Mouse (Mus musculus): ENCODE measurements around the gene Fahd1. TPM values are rescaled to one million over a fixed set of nuclear protein-coding genes. Genes with fewer than 3 reads are reported as not detected.

Fahd1 gene
- total RNA-seq, 4 experiments from 2014 or later: 18.5 to 21.1 (median 20.6) TPM

Other genes with a start within 250 kb of the Fahd1 start
- gene Tsc2, start 217.7 kb downstream of the Fahd1 start, total RNA-seq (2022): 100 to 1,000 TPM; 149 to 212 (median 191) TPM
- gene Nthl1, start 217.7 kb downstream of the Fahd1 start, total RNA-seq (2022): 1 to 10 TPM; 6.5 to 9.1 (median 7.6) TPM
- gene Slc9a3r2, start 200.0 kb downstream of the Fahd1 start, total RNA-seq (2022): 10 to 100 TPM; 41.9 to 48.7 (median 44.1) TPM
- gene Npw, start 191.9 kb downstream of the Fahd1 start, total RNA-seq (2022): 1 to 10 TPM in 3 of 4 experiments, not detected in 1; 1.1 to 2.6 (median 2.5) TPM
- 10 to 100 TPM; 36.8 to 41.6 (median 38.2) TPM for gene Zfp598, start 180.7 kb downstream of the Fahd1 start, total RNA-seq (2022)
- gene Syngr3, start 160.4 kb downstream of the Fahd1 start, total RNA-seq (2022): 100 to 1,000 TPM; 137 to 165 (median 150) TPM
- 10 to 100 TPM; 17.9 to 23.4 (median 21.1) TPM for gene Gfer, start 154.2 kb downstream of the Fahd1 start, total RNA-seq (2022)
- 1 to 10 TPM; 2.0 to 4.3 (median 3.4) TPM for gene Noxo1, start 154.1 kb downstream of the Fahd1 start, total RNA-seq (2022)
- gene Tbl3, start 142.7 kb downstream of the Fahd1 start, total RNA-seq (2022): 10 to 100 TPM; 24.2 to 32.3 (median 27.8) TPM
- gene Rnf151, start 132.3 kb downstream of the Fahd1 start, total RNA-seq (2022): under 1 TPM in 2 of 4 experiments, not detected in 2; 0.36 to 0.47 TPM
- 100 to 1,000 TPM; 282 to 365 (median 323) TPM for gene Rps2, start 132.2 kb downstream of the Fahd1 start, total RNA-seq (2022)
- 100 to 1,000 TPM; 214 to 227 (median 222) TPM for gene Ndufb10, start 125.9 kb downstream of the Fahd1 start, total RNA-seq (2022)
- under 1 TPM; 0.23 to 0.77 (median 0.54) TPM for gene Rpl3l, start 122.5 kb downstream of the Fahd1 start, total RNA-seq (2022)
- gene Msrb1, start 113.7 kb downstream of the Fahd1 start, total RNA-seq (2022): 10 to 100 TPM; 41.1 to 50.5 (median 47.2) TPM
- under 1 TPM in 1 of 4 experiments, not detected in 3; 0.23 TPM for gene Hs3st6, start 97.4 kb downstream of the Fahd1 start, total RNA-seq (2022)
- gene Meiob, start 46.1 kb downstream of the Fahd1 start, total RNA-seq (2022): not detected
- 100 to 1,000 TPM; 121 to 133 (median 126) TPM for gene Hagh, start 10.2 kb downstream of the Fahd1 start, total RNA-seq (2022)
- not detected for gene Igfals, start 15.6 kb upstream of the Fahd1 start, total RNA-seq (2022)
- gene Nubp2, start 36.0 kb upstream of the Fahd1 start, total RNA-seq (2022): 10 to 100 TPM; 32.1 to 36.8 (median 33.3) TPM
- 10 to 100 TPM; 40.6 to 45.3 (median 41.8) TPM for gene Spsb3, start 36.3 kb upstream of the Fahd1 start, total RNA-seq (2022)
- 10 to 100 TPM; 54.6 to 64.3 (median 62.0) TPM for gene Eme2, start 44.7 kb upstream of the Fahd1 start, total RNA-seq (2022)
- 10 to 100 TPM; 63.3 to 78.7 (median 73.4) TPM for gene Mrps34, start 44.8 kb upstream of the Fahd1 start, total RNA-seq (2022)
- gene Nme3, start 46.1 kb upstream of the Fahd1 start, total RNA-seq (2022): 10 to 100 TPM; 50.9 to 64.2 (median 51.9) TPM
- gene Mapk8ip3, start 86.6 kb upstream of the Fahd1 start, total RNA-seq (2022): 100 to 1,000 TPM; 384 to 435 (median 406) TPM
- gene Jpt2, start 110.3 kb upstream of the Fahd1 start, total RNA-seq (2022): 1 to 10 TPM; 5.5 to 8.8 (median 7.9) TPM
- 10 to 100 TPM; 25.2 to 28.6 (median 26.7) TPM for gene Cramp1l, start 165.4 kb upstream of the Fahd1 start, total RNA-seq (2022)
- gene Ift140, start 165.7 kb upstream of the Fahd1 start, total RNA-seq (2022): 10 to 100 TPM; 22.1 to 25.1 (median 23.5) TPM
- gene Tmem204, start 233.2 kb upstream of the Fahd1 start, total RNA-seq (2022): 1 to 10 TPM; 7.4 to 9.3 (median 8.1) TPM